Mouse (Mus musculus): ENCODE data around the gene Dixdc1. TPM values are rescaled to one million over a fixed set of nuclear protein-coding genes. Genes with fewer than 3 reads are reported as not detected.
A peak's percentile ranks its signal among the peaks of the same experiment; 100 is the strongest.

The Dixdc1 gene
- polyA plus RNA-seq, 1 experiment = not detected

DNA sequence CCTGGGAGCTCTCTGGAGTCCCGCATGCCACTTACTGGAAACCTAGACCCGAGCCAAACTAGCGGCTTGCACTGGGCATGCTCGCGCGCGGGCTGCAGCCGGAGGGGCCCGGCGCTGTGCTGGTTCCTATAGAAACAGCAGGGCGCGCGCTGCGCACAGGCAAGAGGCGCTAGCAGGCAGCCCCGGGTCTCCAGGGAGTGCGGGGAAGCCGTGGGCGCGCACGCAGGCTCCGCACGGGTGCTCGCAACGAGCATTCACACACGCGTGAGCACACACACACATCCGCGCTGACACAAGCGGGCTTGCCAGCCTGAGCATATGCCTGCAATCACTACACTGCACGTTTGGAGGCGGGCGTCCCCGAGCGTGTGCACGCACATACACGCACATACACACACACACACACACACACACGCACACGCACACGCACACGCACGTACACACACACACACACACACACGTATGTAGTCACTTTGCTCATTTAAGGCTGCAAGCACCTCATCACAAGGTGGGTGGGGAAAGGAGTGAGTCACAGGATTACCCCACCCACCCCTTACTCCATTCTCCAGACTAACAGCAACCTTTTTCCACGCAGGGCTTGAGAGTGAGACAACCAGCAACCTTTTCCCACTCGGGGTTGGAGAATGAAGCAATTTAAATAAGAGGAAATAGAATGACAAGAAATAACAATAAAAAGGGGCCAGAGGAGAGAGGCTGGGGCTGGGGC is 11.2 kb downstream of the Dixdc1 start:
- Histone ChIP-seq H3K9me3 (ENCODE audit: control insufficient read depth, low read length) (no peaks in the 10 kb centered on the region), H3K27me3 (ENCODE audit: control insufficient read depth) (peaks cover 49% of the 10 kb centered on the region), H3K36me3 (ENCODE audit: control insufficient read depth) (no peaks in the 10 kb centered on the region), H3K4me3 (replicated peaks) (peak overlapping the region; percentile 44), H3K4me1 (ENCODE audit: control insufficient read depth) (peaks cover 4% of the 10 kb centered on the region)
- TF ChIP-seq GATA1 (IDR thresholded peaks at IDR 0.05; ENCODE audit: low read length) (no peak), TAL1 (IDR thresholded peaks at IDR 0.05; ENCODE audit: low read length) (no peak)

GRCm38 (mm10) chr9:50727171-50727924 is 12.0 kb downstream of the Dixdc1 start:
- Histone ChIP-seq H3K4me1 (ENCODE audit: control insufficient read depth) (peaks cover 4% of the 10 kb centered on the region), H3K9me3 (ENCODE audit: control insufficient read depth, low read length) (no peaks in the 10 kb centered on the region), H3K4me3 (replicated peaks) (peak overlapping the region; percentile 44), H3K27me3 (ENCODE audit: control insufficient read depth) (peaks cover 49% of the 10 kb centered on the region), H3K36me3 (ENCODE audit: control insufficient read depth) (no peaks in the 10 kb centered on the region)
- TF ChIP-seq GATA1 (IDR thresholded peaks at IDR 0.05; ENCODE audit: low read length) (no peak), TAL1 (IDR thresholded peaks at IDR 0.05; ENCODE audit: low read length) (no peak)

DNA sequence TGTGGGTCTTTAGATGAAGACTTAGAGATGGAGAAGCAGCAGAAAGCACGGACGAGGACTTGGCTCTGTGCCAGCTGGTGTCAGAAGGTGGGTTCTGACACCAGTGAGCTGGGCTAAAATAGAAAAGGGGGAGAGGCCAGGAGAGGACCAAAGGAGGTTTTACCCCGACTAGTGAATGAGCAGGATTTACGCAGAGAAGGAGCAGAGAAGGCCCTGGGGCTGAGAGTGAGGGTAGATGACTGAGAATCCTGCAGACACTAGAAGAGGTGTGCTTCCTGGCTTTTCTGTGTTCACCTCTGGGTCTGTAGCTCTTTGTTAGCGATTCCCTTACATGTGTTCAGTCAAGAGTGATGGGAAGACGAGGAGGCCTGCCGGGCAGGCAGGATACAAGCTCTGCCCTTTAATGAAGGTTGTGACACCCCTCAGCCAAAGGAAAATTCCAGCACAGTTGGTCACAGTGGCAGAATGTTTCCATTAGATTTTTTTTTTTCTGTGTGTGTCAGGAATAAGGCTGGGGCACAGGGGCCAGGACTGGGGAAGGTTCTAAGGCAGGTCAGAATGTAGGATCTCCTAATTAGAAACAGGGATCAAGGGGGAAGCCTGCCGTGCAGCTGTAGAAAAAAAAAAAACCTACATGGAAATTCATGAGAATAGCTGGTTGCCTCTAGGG is 13.3 kb downstream of the Dixdc1 start:
- TF ChIP-seq TAL1 (IDR thresholded peaks at IDR 0.05; ENCODE audit: low read length) = no peak
- no peak for TF ChIP-seq GATA1 (IDR thresholded peaks at IDR 0.05; ENCODE audit: low read length)
- Histone ChIP-seq H3K9me3 (ENCODE audit: control insufficient read depth, low read length) (no peaks in the 10 kb centered on the region), H3K4me1 (ENCODE audit: control insufficient read depth) (peaks cover 4% of the 10 kb centered on the region), H3K36me3 (ENCODE audit: control insufficient read depth) (no peaks in the 10 kb centered on the region), H3K27me3 (ENCODE audit: control insufficient read depth) (peaks cover 49% of the 10 kb centered on the region), H3K4me3 (replicated peaks) (no peak overlapping the region)

DNA sequence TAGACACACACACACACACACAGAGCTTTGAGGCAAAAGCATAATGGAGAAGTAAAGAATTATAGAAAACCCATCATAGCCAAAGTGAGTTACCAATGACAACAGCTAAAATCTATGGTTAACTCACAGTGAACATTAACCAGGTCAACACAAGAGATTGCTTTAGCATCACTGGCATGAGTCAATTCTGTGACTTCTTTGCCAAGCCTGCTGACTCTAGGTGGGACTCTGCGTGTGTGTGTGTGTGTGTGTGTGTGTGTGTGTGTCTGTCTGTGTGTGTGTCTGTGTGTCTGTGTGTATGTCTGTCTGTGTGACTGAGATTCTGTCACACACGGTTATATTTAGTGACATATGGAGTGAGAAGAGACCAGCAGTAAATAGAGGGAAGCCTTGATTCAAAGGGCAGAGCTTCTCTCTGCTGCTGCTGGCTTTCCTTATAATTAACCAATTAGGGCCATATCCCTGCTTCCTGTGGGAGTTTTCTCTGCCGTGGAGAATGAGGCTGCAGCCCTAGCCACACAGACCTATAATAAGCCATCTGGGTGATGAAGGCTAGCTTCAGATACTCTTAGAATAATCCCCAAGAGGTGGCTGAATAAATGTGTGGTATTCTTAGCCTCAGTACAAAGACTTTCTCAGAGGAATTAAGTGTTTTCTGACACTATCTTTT is 14.5 kb downstream of the Dixdc1 start:
- TF ChIP-seq GATA1 (IDR thresholded peaks at IDR 0.05; ENCODE audit: low read length) (no peak), TAL1 (IDR thresholded peaks at IDR 0.05; ENCODE audit: low read length) (no peak)
- Histone ChIP-seq H3K36me3 (ENCODE audit: control insufficient read depth) (no peaks in the 10 kb centered on the region), H3K4me3 (replicated peaks) (no peak overlapping the region), H3K27me3 (ENCODE audit: control insufficient read depth) (peaks cover 48% of the 10 kb centered on the region), H3K9me3 (ENCODE audit: control insufficient read depth, low read length) (no peaks in the 10 kb centered on the region), H3K4me1 (ENCODE audit: control insufficient read depth) (peaks cover 4% of the 10 kb centered on the region)

GRCm38 (mm10) chr9:50724147-50724546 is 15.2 kb downstream of the Dixdc1 start:
- Histone ChIP-seq H3K27me3 (ENCODE audit: control insufficient read depth) (peaks cover 42% of the 10 kb centered on the region), H3K4me1 (ENCODE audit: control insufficient read depth) (peaks cover 4% of the 10 kb centered on the region), H3K4me3 (replicated peaks) (no peak overlapping the region), H3K9me3 (ENCODE audit: control insufficient read depth, low read length) (no peaks in the 10 kb centered on the region), H3K36me3 (ENCODE audit: control insufficient read depth) (no peaks in the 10 kb centered on the region)
- no peak for TF ChIP-seq TAL1 (IDR thresholded peaks at IDR 0.05; ENCODE audit: low read length)
- TF ChIP-seq GATA1 (IDR thresholded peaks at IDR 0.05; ENCODE audit: low read length) = no peak

- no peak overlapping the region for H3K4me3 ChIP-seq (replicated peaks)
- H3K4me1 ChIP-seq (ENCODE audit: control insufficient read depth) = peaks cover 4% of the 10 kb centered on the region
- no peaks in the 10 kb centered on the region for H3K9me3 ChIP-seq (ENCODE audit: control insufficient read depth, low read length)
- no peak for TF ChIP-seq TAL1 (IDR thresholded peaks at IDR 0.05; ENCODE audit: low read length)
- TF ChIP-seq GATA1 (IDR thresholded peaks at IDR 0.05; ENCODE audit: low read length) = no peak
- peaks cover 35% of the 10 kb centered on the region for H3K27me3 ChIP-seq (ENCODE audit: control insufficient read depth)
- H3K36me3 ChIP-seq (ENCODE audit: control insufficient read depth) = no peaks in the 10 kb centered on the region
Measured at GRCm38 (mm10) chr9:50723406-50723805, 15.9 kb downstream of the Dixdc1 start.

DNA sequence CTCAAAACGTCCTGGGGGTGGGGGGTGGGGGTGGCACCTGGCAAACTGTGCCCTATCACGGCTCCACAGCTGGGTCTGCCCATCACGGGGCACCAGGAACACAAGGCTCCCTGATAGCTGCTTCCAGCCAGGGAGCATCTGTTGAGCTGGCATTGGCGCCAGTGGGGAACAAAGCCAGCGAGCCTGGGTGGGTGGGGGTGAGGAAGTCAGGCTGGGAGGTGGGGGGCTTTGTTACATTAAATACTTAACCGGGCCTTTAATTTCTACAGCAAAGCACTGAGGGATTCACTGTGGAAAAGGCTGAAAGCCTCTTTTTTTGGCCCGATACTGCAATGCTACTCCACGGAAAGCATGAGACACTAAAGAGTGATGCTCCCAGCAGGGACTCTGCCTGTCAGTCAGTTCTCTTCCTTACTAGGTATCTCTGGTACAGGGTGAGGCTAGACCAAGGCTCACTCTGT is 16.8 kb downstream of the Dixdc1 start:
- no peaks in the 10 kb centered on the region for H3K36me3 ChIP-seq (ENCODE audit: control insufficient read depth)
- TF ChIP-seq GATA1 (IDR thresholded peaks at IDR 0.05; ENCODE audit: low read length) (no peak), TAL1 (IDR thresholded peaks at IDR 0.05; ENCODE audit: low read length) (no peak)
- no peak overlapping the region for H3K4me3 ChIP-seq (replicated peaks)
- H3K4me1 ChIP-seq (ENCODE audit: control insufficient read depth) = no peaks in the 10 kb centered on the region
- H3K9me3 ChIP-seq (ENCODE audit: control insufficient read depth, low read length) = no peaks in the 10 kb centered on the region
- peaks cover 25% of the 10 kb centered on the region for H3K27me3 ChIP-seq (ENCODE audit: control insufficient read depth)

DNA sequence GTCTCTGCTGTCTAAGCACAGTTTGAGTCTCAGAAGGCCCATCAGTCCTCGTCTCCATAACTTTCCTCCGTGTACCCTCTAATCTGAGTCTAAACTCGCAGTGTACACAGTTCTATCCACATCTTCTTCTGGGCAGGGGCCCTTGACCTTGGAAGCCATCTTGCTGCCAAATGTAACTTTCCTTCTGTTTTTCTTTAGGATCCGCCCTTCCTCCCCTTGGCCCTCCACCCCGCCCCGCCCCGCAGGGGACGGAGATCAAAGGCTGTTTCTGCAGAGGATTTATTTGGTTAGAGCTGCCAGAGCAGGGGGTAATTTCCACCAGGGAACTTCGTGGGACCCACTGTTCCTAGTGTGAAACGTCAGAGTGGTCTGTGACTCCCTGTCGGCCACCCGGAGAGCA is 18.3 kb downstream of the Dixdc1 start:
- no peaks in the 10 kb centered on the region for H3K9me3 ChIP-seq (ENCODE audit: control insufficient read depth, low read length)
- H3K4me1 ChIP-seq (ENCODE audit: control insufficient read depth) = no peaks in the 10 kb centered on the region
- TF ChIP-seq TAL1 (IDR thresholded peaks at IDR 0.05; ENCODE audit: low read length) = no peak
- no peaks in the 10 kb centered on the region for H3K36me3 ChIP-seq (ENCODE audit: control insufficient read depth)
- H3K27me3 ChIP-seq (ENCODE audit: control insufficient read depth) = peaks cover 12% of the 10 kb centered on the region
- no peak overlapping the region for H3K4me3 ChIP-seq (replicated peaks)
